22 mouse cellular contexts compared by ENCODE assay signal in genomic region chr3:27267887-27268286, GRCm38 (mm10). TPM values are rescaled to one million over a fixed set of nuclear protein-coding genes. Genes with fewer than 3 reads are reported as not detected.
DNase-seq lines count a peak whose midpoint lies in the region; ATAC-seq and TF ChIP-seq lines count a peak whose summit lies in the region.
"Had no signal": no experiment of that assay in that cellular context is flagged by ENCODE, and none has a peak within 500 bp of the region (broad histone marks: within the 10 kb centered on the region; RNA-seq: fewer than 3 reads in every experiment).

No protein-coding gene starts in this region.

- peak; percentile 39 for DNase-seq in kidney, adult 9 months
- DNase-seq in kidney, adult 18-20 months = no peak
- DNase-seq in kidney, postnatal 0 days (ENCODE audit: low spot score) = peak; percentile 46
- no peak for DNase-seq in kidney, adult 8-10 months
- no peak for DNase-seq in lung, adult 18-20 months
- DNase-seq: cerebellum, adult 11-12 months; cerebellum, adult 8-10 months; cerebellum, postnatal 10 days; cerebellum, postnatal 36 days; embryo, embryonic 11 days; gastrocnemius, postnatal 25 days had no signal

- no peak overlapping the region for H3K4me2 ChIP-seq in kidney, postnatal 0 days (ENCODE audit: low read length)
- H3K4me2 ChIP-seq in lung, embryonic 16.5 days (ENCODE audit: low read depth, low read length) = no peak overlapping the region
- H3K4me2 ChIP-seq: embryonic facial prominence, embryonic 13.5 days; forebrain, embryonic 12.5 days; forebrain, embryonic 15.5 days; heart, embryonic 11.5 days; hindbrain, embryonic 12.5 days; hindbrain, embryonic 15.5 days had no signal

- H3K9me3 ChIP-seq in kidney, postnatal 0 days (replicated peaks; ENCODE audit: low read length) = no peaks in the 10 kb centered on the region
- no peaks in the 10 kb centered on the region for H3K9me3 ChIP-seq in lung, embryonic 16.5 days (ENCODE audit: control insufficient read depth, low read length)
- H3K9me3 ChIP-seq: embryonic facial prominence, embryonic 10.5 days; embryonic facial prominence, embryonic 13.5 days; forebrain, embryonic 12.5 days; forebrain, embryonic 15.5 days; hindbrain, embryonic 12.5 days; hindbrain, embryonic 15.5 days had no signal

- H3K9ac ChIP-seq in kidney, postnatal 0 days (ENCODE audit: low read depth, low read length) = no peak overlapping the region
- no peak overlapping the region for H3K9ac ChIP-seq in lung, embryonic 16.5 days (ENCODE audit: low read length)
- H3K9ac ChIP-seq: embryonic facial prominence, embryonic 13.5 days; forebrain, embryonic 12.5 days; forebrain, embryonic 15.5 days; hindbrain, embryonic 12.5 days; hindbrain, embryonic 15.5 days had no signal

- no peak overlapping the region for H3K4me3 ChIP-seq in kidney, postnatal 0 days (replicated peaks; ENCODE audit: low read depth, low read length)
- H3K4me3 ChIP-seq in lung, embryonic 16.5 days (ENCODE audit: low read length) = no peak overlapping the region
- H3K4me3 ChIP-seq: embryonic facial prominence, embryonic 10.5 days; embryonic facial prominence, embryonic 13.5 days; erythroblast, embryonic 14.5 days; forebrain, embryonic 12.5 days; forebrain, embryonic 15.5 days; hindbrain, embryonic 12.5 days; hindbrain, embryonic 15.5 days had no signal

- H3K36me3 ChIP-seq in kidney, postnatal 0 days (ENCODE audit: insufficient read depth, low read length) = no peaks in the 10 kb centered on the region
- no peaks in the 10 kb centered on the region for H3K36me3 ChIP-seq in lung, embryonic 16.5 days (ENCODE audit: control insufficient read depth, insufficient read depth, low read length)
- H3K36me3 ChIP-seq: embryonic facial prominence, embryonic 10.5 days; embryonic facial prominence, embryonic 13.5 days; forebrain, embryonic 12.5 days; forebrain, embryonic 15.5 days; hindbrain, embryonic 12.5 days; hindbrain, embryonic 15.5 days had no signal

- H3K27ac ChIP-seq in kidney, postnatal 0 days = peak overlapping the region; percentile 80; the same call in 1 of the 2 replicates
- H3K27ac ChIP-seq in lung, embryonic 16.5 days (ENCODE audit: low read length) = peak overlapping the region; percentile 74
- H3K27ac ChIP-seq: embryonic facial prominence, embryonic 10.5 days; embryonic facial prominence, embryonic 13.5 days; forebrain, embryonic 12.5 days; forebrain, embryonic 15.5 days; hindbrain, embryonic 12.5 days; hindbrain, embryonic 15.5 days had no signal

- no peaks in the 10 kb centered on the region for H3K27me3 ChIP-seq in kidney, postnatal 0 days (ENCODE audit: insufficient read depth, low read length)
- no peaks in the 10 kb centered on the region for H3K27me3 ChIP-seq in lung, embryonic 16.5 days (ENCODE audit: control insufficient read depth, insufficient read depth, low read depth, low read length)
- H3K27me3 ChIP-seq: embryonic facial prominence, embryonic 13.5 days; forebrain, embryonic 12.5 days; forebrain, embryonic 15.5 days; hindbrain, embryonic 12.5 days; hindbrain, embryonic 15.5 days had no signal

- H3K4me1 ChIP-seq in kidney, postnatal 0 days (replicated peaks; ENCODE audit: insufficient read depth, low read length) = 0 out of 2 replicates have a peak, but pooled peaks cover 10% of the 10 kb centered on the region
- H3K4me1 ChIP-seq in lung, embryonic 16.5 days (replicated peaks; ENCODE audit: control insufficient read depth, insufficient read depth, low read length) = peaks cover 13% of the 10 kb centered on the region
- H3K4me1 ChIP-seq: embryonic facial prominence, embryonic 13.5 days; forebrain, embryonic 15.5 days; hindbrain, embryonic 15.5 days had no signal

- peak; percentile 63 for ATAC-seq in kidney, postnatal 0 days (replicated peaks; ENCODE audit: low FRiP score, low read depth)
- no peak for ATAC-seq in lung, embryonic 16.5 days (ENCODE audit: low read depth)
- ATAC-seq: CD4-positive, CD25-positive, alpha-beta regulatory T cell, adult 4 months; forebrain, embryonic 15.5 days had no signal

- TF ChIP-seq CTCF in kidney, postnatal 0 days (IDR thresholded peaks at IDR 0.05; ENCODE audit: low read depth) = no peak

- WGBS in kidney, postnatal 0 days = 42% methylated on average over 4 of the region's 4 CpGs
- 44% methylated on average over 4 of the region's 4 CpGs for WGBS in lung, embryonic 16.5 days

RNA-seq across cellular contexts. Expression of gene Tnfsf10, which starts 48.9 kb away (rescaled TPM):
- polyA plus RNA-seq in kidney, postnatal 0 days (2015; fragmentation: Nextera tagmentation; extraction: Ambion mirVana) = 3.8 and 4.1 TPM in 2 replicates
- polyA plus RNA-seq in lung, embryonic 16.5 days (2015; fragmentation: Nextera tagmentation; extraction: Ambion mirVana) = 3.6 and 4.1 TPM in 2 replicates
- polyA plus RNA-seq: C2C12; embryonic facial prominence, embryonic 10.5 days; erythroblast, embryonic 14.5 days; forebrain, embryonic 12.5 days; heart, embryonic 11.5 days; hindbrain, embryonic 12.5 days had no signal

Comparison
In these comparisons a context has a peak if more than half of its experiments do, and no peak if none do; other contexts are left out.
1. DNase-seq: peak in kidney, adult 9 months (single experiment) and kidney, postnatal 0 days (single experiment); none in kidney, adult 18-20 months (single experiment), kidney, adult 8-10 months (0 of 2) and lung, adult 18-20 months (0 of 2).